Mouse (Mus musculus): ENCODE measurements around the gene Zscan4-ps2. TPM values are rescaled to one million over a fixed set of nuclear protein-coding genes. Genes with fewer than 3 reads are reported as not detected.
"Not testable (repeated sequence)": the region's sequence is repeated elsewhere in the genome, so short reads cannot be mapped to it uniquely, and the experiment has no call there.

Gene Zscan4-ps2
- not detected in 2 replicates for total RNA-seq (2014; rRNA removed)
- polyA plus RNA-seq (2015; fragmentation: Nextera tagmentation; extraction: Ambion mirVana) = not detected in 2 replicates

DNA sequence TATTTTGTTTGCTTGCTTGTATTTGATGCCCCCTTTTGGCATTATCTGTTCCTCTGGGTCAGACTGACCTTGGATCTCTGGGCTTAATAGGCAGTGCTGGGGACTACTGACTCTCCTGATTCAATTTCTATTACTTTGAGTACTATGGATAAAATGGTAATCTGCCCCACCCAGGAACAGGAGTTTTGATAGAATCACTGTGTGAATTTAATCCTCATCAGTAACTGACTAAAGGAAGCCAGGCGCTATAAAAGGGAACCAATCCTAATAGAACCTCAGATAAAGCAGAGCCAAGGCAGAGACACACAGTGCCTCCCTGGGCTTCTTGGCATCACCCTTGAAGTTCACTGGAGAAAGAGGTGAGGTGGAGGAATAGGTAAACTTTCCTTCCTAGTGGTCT, at the start of gene Zscan4-ps2:
Gene Zscan4-ps2, plus strand, starts transcription at position 301 of the 400 bp plus-strand sequence.
- not testable (repeated sequence) for H3K4me3 ChIP-seq (ENCODE audit: low read length); H3K9ac ChIP-seq (replicated peaks; ENCODE audit: low read length); H3K36me3 ChIP-seq (ENCODE audit: insufficient read depth, low read length); H3K9me3 ChIP-seq (ENCODE audit: low read length); DNase-seq (ENCODE audit: low spot score); H3K27ac ChIP-seq; H3K27me3 ChIP-seq (ENCODE audit: insufficient read depth, low read length); ATAC-seq; H3K4me2 ChIP-seq (ENCODE audit: low read depth, low read length); H3K4me1 ChIP-seq (ENCODE audit: insufficient read depth, low read length)
- 87% methylated on average over 1 of the region's 1 CpGs for WGBS

Other genes starting within 250 kb of the Zscan4-ps2 start
- gene Zscan4e, start 203.6 kb upstream of the Zscan4-ps2 start, total RNA-seq (2014; rRNA removed) = not detected in 2 replicates
- not detected in 2 replicates for gene Zscan4e, start 203.6 kb upstream of the Zscan4-ps2 start, polyA plus RNA-seq (2015; fragmentation: Nextera tagmentation; extraction: Ambion mirVana)
- not detected in 2 replicates for gene Zscan4f, start 116.4 kb upstream of the Zscan4-ps2 start, total RNA-seq (2014; rRNA removed)
- not detected in 2 replicates for gene Zscan4f, start 116.4 kb upstream of the Zscan4-ps2 start, polyA plus RNA-seq (2015; fragmentation: Nextera tagmentation; extraction: Ambion mirVana)
- not detected in 2 replicates for gene Zscan4-ps3, start 95.0 kb downstream of the Zscan4-ps2 start, total RNA-seq (2014; rRNA removed)
- gene Zscan4-ps3, start 95.0 kb downstream of the Zscan4-ps2 start, polyA plus RNA-seq (2015; fragmentation: Nextera tagmentation; extraction: Ambion mirVana) = not detected in 2 replicates
- gene Vmn1r72, start 165.8 kb downstream of the Zscan4-ps2 start, total RNA-seq (2014; rRNA removed) = not detected in 2 replicates
- gene Vmn1r72, start 165.8 kb downstream of the Zscan4-ps2 start, polyA plus RNA-seq (2015; fragmentation: Nextera tagmentation; extraction: Ambion mirVana) = not detected in 2 replicates
- gene Vmn1r73, start 216.0 kb downstream of the Zscan4-ps2 start, total RNA-seq (2014; rRNA removed) = not detected in 2 replicates
- not detected in 2 replicates for gene Vmn1r73, start 216.0 kb downstream of the Zscan4-ps2 start, polyA plus RNA-seq (2015; fragmentation: Nextera tagmentation; extraction: Ambion mirVana)

All from hindbrain, postnatal 0 days (tissue).